Mouse (Mus musculus) kidney, embryonic 16.5 days (tissue): ENCODE results near the gene Ggcx. TPM values are rescaled to one million over a fixed set of nuclear protein-coding genes. Genes with fewer than 3 reads are reported as not detected.

Experiments used
- ATAC-seq: fragments of 200-750 bp; cut with Nextera tagmentation; 2 replicates; pipeline ENCODE4 v1.8.0; 2017; ENCODE audit warnings: moderate TSS enrichment; ENCODE audit not compliant: low FRiP score, low TSS enrichment
- H3K27ac ChIP-seq: fragments of 300-500 bp; sonication (generic); 2 replicates; pipeline ENCODE4 v1.5.1; 2014; ENCODE audit warnings: low read length
- H3K27me3 ChIP-seq: fragments of 300-500 bp; sonication (generic); 2 replicates; pipeline ENCODE4 v1.6.1; 2014; ENCODE audit warnings: low read length, control low read depth, mixed read lengths; ENCODE audit not compliant: insufficient read depth
- H3K36me3 ChIP-seq: fragments of 300-500 bp; sonication (generic); 2 replicates; pipeline ENCODE4 v1.6.1; 2014; ENCODE audit warnings: low read length, control low read depth, mixed read lengths; ENCODE audit not compliant: insufficient read depth
- H3K4me1 ChIP-seq: fragments of 300-500 bp; sonication (generic); 2 replicates; pipeline ENCODE4 v1.6.1; 2014; ENCODE audit warnings: low read length, control low read depth, mixed read lengths; ENCODE audit not compliant: insufficient read depth
- H3K4me2 ChIP-seq: fragments of 300-500 bp; sonication (generic); replicated peaks from 2 replicates; pipeline ENCODE4 v1.6.1; 2014; ENCODE audit warnings: low read depth, low read length
- H3K4me3 ChIP-seq: fragments of 300-500 bp; sonication (generic); 2 replicates; pipeline ENCODE4 v1.5.1; 2014; ENCODE audit warnings: mild to moderate bottlenecking, low read length
- H3K9ac ChIP-seq: fragments of 300-500 bp; sonication (generic); replicated peaks from 2 replicates; pipeline ENCODE4 v1.6.1; 2014; ENCODE audit warnings: low read length
- H3K9me3 ChIP-seq: fragments of 300-500 bp; sonication (generic); 2 replicates; pipeline ENCODE4 v1.6.1; 2016; ENCODE audit warnings: low read length, control low read depth
- WGBS: fragments of 180-500 bp; shearing (Covaris S2); extraction: QIAGEN DNeasy Blood & Tissue Kit; methylation state at CpG from one replicate; pipeline ENCODE4 v1.1.7; 2014; 5-methylcytosine and 5-hydroxymethylcytosine counted together
- polyA plus RNA-seq: library from polyadenylated mRNA; unstranded; fragments of >200 nt; fragmentation: Nextera tagmentation; extraction: Ambion mirVana; gene quantifications from 2 replicates; pipeline ENCODE4 v1.2.1, GENCODE M21; 2015

Gene Ggcx
- polyA plus RNA-seq, 1 experiment from 2014 or later, result 31.4 TPM

DNA sequence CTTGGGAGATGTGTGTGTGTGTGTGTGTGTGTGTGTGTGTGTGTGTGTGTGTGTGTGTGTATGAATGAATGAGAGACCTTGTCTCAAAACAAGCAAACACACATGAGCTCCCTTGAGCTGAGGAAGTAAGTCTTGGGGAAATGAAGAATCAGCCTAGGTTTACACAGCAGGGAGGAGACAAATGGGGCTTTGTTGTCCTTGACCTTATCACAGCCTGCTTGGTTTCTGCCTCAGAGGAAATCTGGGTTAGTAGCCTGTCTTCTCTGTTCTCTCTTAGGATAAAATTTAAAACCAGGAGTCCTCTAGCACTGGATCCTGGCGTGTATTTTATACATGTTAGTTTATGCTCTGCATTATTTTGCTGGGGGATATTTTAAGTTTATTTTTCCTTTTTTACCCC lies 5.7 kb downstream of the Ggcx start:
- Histone ChIP-seq H3K9me3 (no peaks in the 10 kb centered on the region), H3K4me1 (peaks cover 17% of the 10 kb centered on the region), H3K9ac (no peak overlapping the region), H3K4me2 (no peak overlapping the region), H3K27me3 (no peaks in the 10 kb centered on the region), H3K36me3 (peaks cover 54% of the 10 kb centered on the region), H3K4me3 (no peak overlapping the region), H3K27ac (no peak overlapping the region)
- ATAC-seq, result no peak
- 88% methylated on average over 1 of the region's 1 CpGs for WGBS

DNA sequence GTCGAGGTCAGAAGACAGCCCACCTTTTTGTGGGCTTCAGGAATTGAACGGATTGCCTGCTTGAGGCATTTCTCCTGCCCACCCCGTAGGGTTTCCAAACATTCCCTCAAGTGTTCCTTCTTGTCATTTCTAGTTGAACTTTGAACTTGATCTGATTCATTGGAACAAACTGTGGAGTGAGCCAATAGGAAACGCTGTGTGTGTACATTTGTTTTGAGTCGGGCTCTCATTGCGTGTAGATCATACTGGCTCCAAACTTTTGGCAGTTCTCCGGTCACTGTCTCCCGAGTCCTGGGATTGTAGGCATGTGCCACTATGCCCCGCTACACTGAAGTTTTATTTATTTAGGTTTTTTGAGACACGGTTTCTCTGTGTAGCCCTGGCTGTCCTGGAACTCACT lies 6.8 kb downstream of the Ggcx start:
- H3K27ac ChIP-seq, result no peak overlapping the region
- H3K9ac ChIP-seq, result no peak overlapping the region
- no peaks in the 10 kb centered on the region for H3K27me3 ChIP-seq
- H3K36me3 ChIP-seq, result peaks cover 65% of the 10 kb centered on the region
- H3K9me3 ChIP-seq, result no peaks in the 10 kb centered on the region
- H3K4me2 ChIP-seq, result no peak overlapping the region
- H3K4me3 ChIP-seq, result no peak overlapping the region
- no peak for ATAC-seq
- WGBS, result 93% methylated on average over 10 of the region's 10 CpGs
- H3K4me1 ChIP-seq, result peaks cover 6% of the 10 kb centered on the region; the same call in 1 of the 2 replicates

DNA sequence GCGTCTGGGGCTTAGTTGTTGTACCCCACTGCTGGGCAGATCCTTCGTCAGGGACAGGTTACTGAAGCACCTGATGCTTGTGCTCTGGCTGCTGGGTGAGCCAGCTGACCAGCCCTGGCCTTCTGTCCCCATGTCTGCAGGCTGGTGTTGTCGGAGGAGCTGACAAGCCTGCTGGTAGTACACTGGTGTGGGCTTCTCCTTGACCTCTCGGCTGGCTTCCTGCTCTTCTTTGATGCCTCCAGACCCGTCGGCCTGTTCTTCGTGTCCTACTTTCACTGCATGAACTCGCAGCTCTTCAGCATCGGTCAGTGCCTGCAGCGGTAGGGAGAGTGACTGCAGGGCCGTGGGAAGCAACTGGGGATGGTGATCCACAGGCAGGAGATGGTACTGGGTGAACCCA lies 11.5 kb downstream of the Ggcx start:
- no peak for ATAC-seq
- Histone ChIP-seq H3K4me2 (no peak overlapping the region), H3K36me3 (peaks cover 70% of the 10 kb centered on the region), H3K9me3 (no peaks in the 10 kb centered on the region), H3K9ac (no peak overlapping the region), H3K4me1 (no peaks in the 10 kb centered on the region), H3K27ac (no peak overlapping the region), H3K4me3 (no peak overlapping the region), H3K27me3 (no peaks in the 10 kb centered on the region)
- WGBS, result 94% methylated on average over 11 of the region's 11 CpGs

DNA sequence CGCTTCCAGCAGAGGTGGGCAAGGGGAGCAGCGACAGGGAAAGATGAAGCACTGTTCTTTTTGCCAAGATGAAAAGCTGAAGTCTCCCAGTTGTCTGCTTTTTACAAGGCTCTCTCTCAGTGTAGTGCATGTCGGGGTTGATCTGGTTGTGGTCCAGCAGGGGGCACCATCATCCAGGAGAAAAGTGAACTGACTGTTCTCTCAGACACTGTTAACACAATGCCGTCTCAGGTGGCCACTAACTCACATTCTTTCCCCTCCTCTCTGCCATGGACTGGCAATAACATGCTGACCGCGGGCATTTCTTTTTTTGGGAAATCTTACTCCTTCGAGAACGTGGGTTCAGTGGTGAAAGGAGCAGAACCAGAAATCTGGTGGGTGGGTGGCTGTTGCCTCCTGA lies 13.9 kb downstream of the Ggcx start:
- WGBS, result 33% methylated on average over 8 of the region's 8 CpGs
- H3K27ac ChIP-seq, result no peak overlapping the region

DNA sequence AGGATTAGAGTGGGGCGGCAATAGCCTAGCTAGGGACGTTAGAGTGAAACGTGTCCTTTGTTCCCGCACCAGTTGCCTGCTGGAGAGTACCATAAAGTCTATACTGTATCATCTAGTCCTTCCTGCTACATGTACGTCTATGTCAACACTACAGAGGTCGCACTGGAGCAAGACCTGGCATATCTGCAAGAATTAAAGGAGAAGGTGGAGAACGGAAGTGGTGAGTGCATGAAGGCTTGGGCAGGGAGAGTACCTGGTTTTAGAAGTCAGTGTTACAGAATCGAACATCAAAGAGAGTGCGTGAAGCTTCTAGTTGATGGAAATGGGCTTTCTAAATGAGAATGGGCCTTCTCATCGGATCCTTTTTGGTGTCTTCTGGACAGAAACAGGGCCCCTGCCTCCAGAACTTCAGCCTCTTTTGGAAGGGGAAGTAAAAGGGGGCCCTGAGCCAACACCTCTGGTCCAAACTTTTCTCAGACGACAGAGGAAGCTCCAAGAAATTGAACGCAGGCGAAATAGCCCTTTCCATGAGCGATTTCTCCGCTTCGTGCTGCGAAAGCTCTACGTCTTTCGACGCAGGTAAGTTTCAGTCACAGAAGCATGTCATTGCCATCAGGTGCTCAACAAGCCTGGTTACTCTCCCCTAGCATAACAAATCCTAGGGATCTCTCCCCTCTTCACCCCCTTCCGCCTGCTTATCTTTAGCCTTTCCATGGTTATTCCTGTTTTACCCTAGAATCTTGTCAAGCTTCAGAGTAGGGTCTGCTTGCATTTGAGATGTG lies 15.1 kb downstream of the Ggcx start:
- H3K9ac ChIP-seq, result no peak overlapping the region
- no peak overlapping the region for H3K4me3 ChIP-seq
- no peaks in the 10 kb centered on the region for H3K9me3 ChIP-seq
- H3K27me3 ChIP-seq, result no peaks in the 10 kb centered on the region
- ATAC-seq, result no peak
- no peaks in the 10 kb centered on the region for H3K4me1 ChIP-seq
- peaks cover 72% of the 10 kb centered on the region for H3K36me3 ChIP-seq
- H3K27ac ChIP-seq, result no peak overlapping the region
- no peak overlapping the region for H3K4me2 ChIP-seq
- WGBS, result 84% methylated on average over 21 of the region's 21 CpGs

More for the DNA sequence above, 13.9 kb downstream of the Ggcx start:
- Histone ChIP-seq H3K4me3 (no peak overlapping the region), H3K4me1 (no peaks in the 10 kb centered on the region), H3K4me2 (no peak overlapping the region), H3K9me3 (no peaks in the 10 kb centered on the region), H3K27me3 (no peaks in the 10 kb centered on the region), H3K9ac (no peak overlapping the region), H3K36me3 (peaks cover 74% of the 10 kb centered on the region)
- ATAC-seq, result peak; percentile 73; the same call in 1 of the 2 replicates

DNA sequence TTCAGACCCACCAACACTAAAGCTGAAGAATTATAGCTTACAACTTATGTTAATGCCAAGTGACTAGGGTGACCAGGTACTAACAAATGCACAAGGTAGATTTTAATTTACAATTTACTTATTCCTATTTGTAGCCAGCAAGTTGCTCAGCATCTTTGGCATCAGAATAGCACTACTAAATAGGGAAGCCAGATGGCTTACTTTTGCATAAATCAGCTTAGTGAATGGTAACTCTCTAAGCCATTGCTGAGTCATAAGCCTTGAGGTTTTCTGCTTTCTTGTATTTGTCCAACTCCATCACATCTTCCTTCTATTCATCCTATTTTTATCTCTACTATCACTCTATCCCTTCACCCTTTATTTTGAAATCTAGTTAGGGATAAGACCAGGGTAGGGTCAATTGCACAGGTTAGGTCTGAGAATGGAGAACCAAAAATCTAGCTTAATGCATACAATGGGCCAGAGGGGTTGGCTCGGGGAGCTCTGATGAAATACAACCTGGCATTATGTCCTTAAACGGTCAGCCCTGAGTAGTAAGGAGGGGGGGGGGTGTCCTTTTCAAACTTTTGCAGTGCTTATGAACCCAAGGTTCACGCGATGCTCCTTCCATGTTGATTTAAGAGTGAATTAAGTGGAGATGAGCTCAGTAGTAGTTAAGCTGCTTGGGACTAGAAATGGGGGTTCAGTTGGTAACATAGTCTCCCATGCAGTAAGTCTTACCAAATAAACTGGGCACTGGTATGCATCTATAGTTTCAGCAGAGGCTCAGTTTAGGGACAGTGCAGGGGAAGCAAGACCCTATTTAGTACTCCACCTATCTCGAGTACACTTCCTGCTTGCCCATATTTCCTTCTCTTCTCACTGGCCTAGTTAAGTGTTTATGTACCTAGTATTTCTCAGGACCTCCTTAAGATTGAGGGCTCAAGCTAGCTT lies 17.1 kb downstream of the Ggcx start:
- WGBS, result 32% methylated on average over 5 of the region's 5 CpGs
- peak overlapping the region; percentile 18; the same call in 1 of the 2 replicates for H3K27ac ChIP-seq
- H3K27me3 ChIP-seq, result no peaks in the 10 kb centered on the region
- H3K4me1 ChIP-seq, result peaks cover 2% of the 10 kb centered on the region; the same call in 1 of the 2 replicates
- H3K36me3 ChIP-seq, result peaks cover 67% of the 10 kb centered on the region
- H3K4me2 ChIP-seq, result no peak overlapping the region
- H3K9ac ChIP-seq, result no peak overlapping the region
- no peak overlapping the region for H3K4me3 ChIP-seq
- H3K9me3 ChIP-seq, result no peaks in the 10 kb centered on the region
- ATAC-seq, result peak; percentile 20; the same call in 1 of the 2 replicates

DNA sequence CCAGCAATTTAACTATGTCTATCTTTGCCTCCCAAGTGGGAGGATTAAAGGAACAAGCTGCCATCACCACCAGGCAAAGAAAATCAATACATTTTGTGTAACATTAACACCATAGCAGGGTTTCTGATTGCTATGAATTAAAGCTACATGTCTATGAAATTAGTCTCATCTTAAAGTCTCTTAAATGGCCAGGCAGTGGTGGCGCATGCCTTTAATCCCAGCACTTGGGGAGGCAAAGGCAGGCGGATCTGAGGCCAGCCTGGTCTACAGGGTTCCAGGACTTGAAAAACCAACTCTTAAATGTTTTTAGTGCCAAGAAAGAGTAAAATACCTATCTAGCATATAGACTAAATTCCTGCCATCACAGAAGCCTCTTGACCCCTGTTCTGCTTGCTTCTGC lies 18.0 kb downstream of the Ggcx start:
- peaks cover 9% of the 10 kb centered on the region for H3K4me1 ChIP-seq
- H3K27ac ChIP-seq, result no peak overlapping the region
- no peak for ATAC-seq
- no peaks in the 10 kb centered on the region for H3K9me3 ChIP-seq
- no peak overlapping the region for H3K4me2 ChIP-seq
- H3K4me3 ChIP-seq, result no peak overlapping the region
- no peak overlapping the region for H3K9ac ChIP-seq
- 92% methylated on average over 2 of the region's 2 CpGs for WGBS
- no peaks in the 10 kb centered on the region for H3K27me3 ChIP-seq
- peaks cover 69% of the 10 kb centered on the region for H3K36me3 ChIP-seq

DNA sequence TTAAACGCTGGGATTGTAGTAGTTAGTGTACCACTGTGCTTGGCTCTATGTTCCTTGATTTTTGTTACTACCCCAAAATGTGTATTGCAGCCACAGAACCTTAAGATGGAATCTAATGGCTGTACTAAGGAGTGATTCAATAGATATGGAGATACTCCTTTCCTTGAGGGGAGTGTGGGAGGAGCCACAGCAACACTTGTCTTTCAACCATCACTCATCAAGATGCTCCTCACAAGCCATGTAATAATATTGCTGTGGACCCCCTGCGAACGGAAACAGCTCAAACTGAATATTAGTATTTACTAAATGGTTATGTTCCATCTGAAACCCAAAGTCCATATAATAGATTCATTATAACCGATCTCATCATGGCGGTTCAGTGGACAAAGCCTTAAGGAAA lies 24.1 kb downstream of the Ggcx start:
- Histone ChIP-seq H3K27me3 (no peaks in the 10 kb centered on the region), H3K27ac (peak overlapping the region; percentile 99; the same call in 1 of the 2 replicates), H3K4me2 (peak overlapping the region; percentile 91), H3K4me3 (peak overlapping the region; percentile 100), H3K9ac (peak overlapping the region; percentile 100), H3K9me3 (no peaks in the 10 kb centered on the region), H3K4me1 (peaks cover 24% of the 10 kb centered on the region), H3K36me3 (peaks cover 32% of the 10 kb centered on the region)
- no peak for ATAC-seq
- WGBS, result 1% methylated on average over 5 of the region's 5 CpGs

DNA sequence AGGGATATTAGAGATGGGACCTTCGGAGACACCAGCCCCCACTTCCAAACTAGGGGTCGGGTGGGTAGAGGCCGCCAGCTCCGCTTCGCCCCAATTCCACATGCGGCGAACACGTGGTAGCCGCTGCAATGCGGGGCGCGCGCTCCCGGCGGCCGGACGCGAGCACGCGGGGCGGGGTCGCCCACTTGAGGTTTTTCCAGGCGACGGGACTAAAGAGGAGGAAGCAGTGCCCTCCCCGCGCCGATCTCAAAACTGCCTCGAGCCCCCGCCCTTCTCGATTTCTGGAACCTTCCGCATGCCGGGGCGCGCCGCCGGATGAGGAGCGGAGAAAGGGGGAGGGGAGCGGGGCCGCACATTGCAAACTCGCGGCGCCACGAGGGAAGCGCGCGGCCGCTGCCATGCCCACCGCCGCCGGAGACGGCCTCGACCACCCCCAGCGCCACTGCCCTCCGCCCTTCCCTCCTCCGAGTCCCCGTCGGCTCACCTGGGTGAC lies 24.8 kb downstream of the Ggcx start:
- H3K27ac ChIP-seq, result peak overlapping the region; percentile 99
- H3K9me3 ChIP-seq, result no peaks in the 10 kb centered on the region
- ATAC-seq, result peak; percentile 40
- peak overlapping the region; percentile 91 for H3K4me2 ChIP-seq
- H3K36me3 ChIP-seq, result peaks cover 26% of the 10 kb centered on the region
- H3K9ac ChIP-seq, result peak overlapping the region; percentile 100
- WGBS, result under 1% methylated on average over 56 of the region's 57 CpGs
- H3K4me1 ChIP-seq, result peaks cover 24% of the 10 kb centered on the region
- no peaks in the 10 kb centered on the region for H3K27me3 ChIP-seq
- peak overlapping the region; percentile 100 for H3K4me3 ChIP-seq
